Mouse (Mus musculus): ENCODE measurements around the gene Ahnak. TPM values are rescaled to one million over a fixed set of nuclear protein-coding genes. Genes with fewer than 3 reads are reported as not detected.
"Not testable (repeated sequence)": the region's sequence is repeated elsewhere in the genome, so short reads cannot be mapped to it uniquely, and the experiment has no call there.

Ahnak gene
- polyA plus RNA-seq, 1 experiment from 2014 or later: 20.5 TPM

DNA sequence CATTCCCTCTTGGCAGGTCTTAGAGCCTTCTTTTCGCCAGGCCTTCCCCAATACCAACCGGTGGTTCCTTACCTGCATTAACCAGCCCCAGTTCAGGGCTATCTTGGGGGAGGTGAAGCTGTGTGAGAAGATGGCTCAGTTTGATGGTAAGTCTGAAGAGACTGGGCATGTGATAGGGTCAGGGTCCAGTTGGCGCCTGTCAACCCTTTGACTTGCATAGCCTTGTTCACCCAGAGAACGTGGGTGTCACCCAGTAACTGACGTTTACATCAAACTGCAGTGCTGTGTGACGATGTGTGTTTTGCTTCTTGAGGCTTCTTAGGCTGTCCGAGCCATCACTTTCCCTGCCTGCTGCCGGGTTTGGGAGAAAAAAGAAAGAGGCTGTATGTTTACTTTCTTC, 16.6 kb upstream of the Ahnak start:
- not testable (repeated sequence) for H3K9me3 ChIP-seq; H3K4me3 ChIP-seq (replicated peaks); H3K27me3 ChIP-seq; H3K27ac ChIP-seq; H3K4me2 ChIP-seq; ATAC-seq (ENCODE audit: insufficient number of reproducible peaks, insufficient read depth, low FRiP score, low TSS enrichment, low read depth); H3K9ac ChIP-seq (replicated peaks)
- peaks cover 12% of the 10 kb centered on the region for H3K4me1 ChIP-seq (replicated peaks)
- WGBS: 90% methylated on average over 8 of the region's 8 CpGs
- H3K36me3 ChIP-seq: peaks cover 88% of the 10 kb centered on the region

DNA sequence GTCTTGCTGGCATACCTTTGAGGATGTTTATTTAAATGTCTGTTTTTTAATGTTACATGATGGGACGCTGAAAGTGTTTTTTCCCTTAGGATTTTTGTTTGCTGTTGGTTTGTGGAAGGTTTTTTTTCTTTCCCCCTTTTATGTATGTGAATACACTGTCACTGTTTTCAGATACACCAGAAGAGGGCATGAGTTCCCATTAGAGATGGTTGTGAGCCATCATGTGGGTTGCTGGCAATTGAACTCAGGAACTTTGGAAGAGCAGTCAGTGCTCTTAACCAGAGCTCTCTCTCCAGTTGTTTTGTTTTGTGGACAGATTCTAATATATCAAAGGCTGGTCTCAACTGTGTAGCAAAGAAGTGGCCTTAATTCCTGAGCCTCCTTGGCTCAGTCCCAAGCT, 14.4 kb upstream of the Ahnak start:
- Histone ChIP-seq H3K27ac (no peak overlapping the region), H3K4me2 (no peak overlapping the region), H3K4me3 (replicated peaks) (no peak overlapping the region), H3K4me1 (replicated peaks) (peaks cover 7% of the 10 kb centered on the region), H3K27me3 (no peaks in the 10 kb centered on the region), H3K36me3 (peaks cover 98% of the 10 kb centered on the region), H3K9me3 (no peaks in the 10 kb centered on the region), H3K9ac (replicated peaks) (no peak overlapping the region)
- ATAC-seq (ENCODE audit: insufficient number of reproducible peaks, insufficient read depth, low FRiP score, low TSS enrichment, low read depth): no peak
- WGBS: 85% methylated on average over 1 of the region's 1 CpGs

DNA sequence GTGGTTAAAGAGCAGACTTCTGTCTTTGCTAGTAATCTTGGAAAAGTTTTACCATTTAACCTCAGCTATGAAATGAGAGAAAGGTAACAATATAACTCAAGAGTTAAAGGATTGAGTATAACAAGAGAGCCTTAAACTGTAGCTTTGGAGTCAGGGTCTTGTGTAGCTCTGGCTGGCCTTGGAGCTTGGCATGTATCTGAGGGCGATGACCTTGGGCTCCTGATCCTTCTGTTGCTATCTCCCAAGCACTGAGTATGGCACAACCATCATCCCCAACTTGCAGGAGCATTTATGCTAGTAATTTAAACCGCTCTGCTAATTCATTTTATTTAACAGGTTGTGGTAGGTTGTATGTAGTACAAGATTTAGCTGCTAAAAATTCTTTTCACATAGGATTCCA, 13.6 kb upstream of the Ahnak start:
- no peak overlapping the region for H3K27ac ChIP-seq

DNA sequence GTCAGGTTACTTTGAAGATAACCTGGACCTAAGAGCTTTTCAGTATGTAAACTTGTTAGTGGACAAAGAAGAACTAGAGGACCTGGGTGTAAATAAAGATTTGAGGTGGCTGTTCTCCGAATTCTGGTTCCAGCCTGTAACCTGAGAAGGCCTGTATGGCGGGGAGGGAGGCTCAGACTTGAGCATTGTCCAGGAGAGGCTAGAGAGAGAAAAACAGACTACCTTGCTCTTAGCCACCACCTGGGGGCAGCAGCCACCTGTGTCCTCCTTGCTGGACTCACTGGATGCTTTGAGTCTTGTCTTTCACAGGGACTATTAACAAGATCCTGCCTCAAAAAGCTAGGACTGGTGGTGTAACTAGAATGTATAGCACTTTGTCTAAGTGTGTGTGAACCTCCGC, 12.5 kb upstream of the Ahnak start:
- Histone ChIP-seq H3K36me3 (peaks cover 94% of the 10 kb centered on the region), H3K27ac (peak overlapping the region; percentile 72), H3K9ac (replicated peaks) (no peak overlapping the region), H3K4me2 (no peak overlapping the region), H3K4me1 (replicated peaks) (peaks cover 7% of the 10 kb centered on the region), H3K4me3 (replicated peaks) (no peak overlapping the region), H3K27me3 (no peaks in the 10 kb centered on the region), H3K9me3 (no peaks in the 10 kb centered on the region)
- WGBS: 36% methylated on average over 3 of the region's 3 CpGs
- ATAC-seq (ENCODE audit: insufficient number of reproducible peaks, insufficient read depth, low FRiP score, low TSS enrichment, low read depth): peak; percentile 87

More for the DNA sequence above, 13.6 kb upstream of the Ahnak start:
- Histone ChIP-seq H3K4me1 (replicated peaks) (peaks cover 7% of the 10 kb centered on the region), H3K36me3 (peaks cover 98% of the 10 kb centered on the region), H3K27me3 (no peaks in the 10 kb centered on the region), H3K4me3 (replicated peaks) (no peak overlapping the region), H3K4me2 (no peak overlapping the region), H3K9me3 (no peaks in the 10 kb centered on the region), H3K9ac (replicated peaks) (no peak overlapping the region)
- WGBS: 95% methylated on average over 2 of the region's 2 CpGs
- ATAC-seq (ENCODE audit: insufficient number of reproducible peaks, insufficient read depth, low FRiP score, low TSS enrichment, low read depth): no peak

DNA sequence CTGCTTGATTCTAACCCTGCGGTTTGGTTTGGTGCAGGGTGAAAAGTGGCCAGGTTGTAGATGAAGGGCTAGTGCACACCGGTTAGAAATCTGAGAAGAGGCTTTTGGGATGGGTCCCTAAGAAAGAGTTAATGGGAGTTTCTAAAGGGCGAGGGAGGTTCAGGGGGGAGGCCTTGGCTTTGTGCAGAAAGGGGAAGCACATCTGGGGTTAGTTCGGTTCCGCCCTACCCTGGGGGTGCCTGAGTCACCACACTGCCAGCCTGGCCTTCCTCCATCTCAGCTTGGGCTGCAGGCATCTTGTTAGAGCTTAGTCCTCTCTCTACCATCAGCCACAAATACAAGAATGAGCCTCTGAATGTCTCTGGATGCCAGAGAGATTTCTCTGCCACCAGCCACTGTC, 8.3 kb upstream of the Ahnak start:
- H3K27me3 ChIP-seq: no peaks in the 10 kb centered on the region
- H3K4me2 ChIP-seq: no peak overlapping the region
- ATAC-seq (ENCODE audit: insufficient number of reproducible peaks, insufficient read depth, low FRiP score, low TSS enrichment, low read depth): no peak
- H3K4me1 ChIP-seq (replicated peaks): peaks cover 28% of the 10 kb centered on the region
- no peak overlapping the region for H3K4me3 ChIP-seq (replicated peaks)
- no peak overlapping the region for H3K27ac ChIP-seq
- no peak overlapping the region for H3K9ac ChIP-seq (replicated peaks)
- H3K36me3 ChIP-seq: peaks cover 51% of the 10 kb centered on the region
- 49% methylated on average over 5 of the region's 5 CpGs for WGBS
- no peaks in the 10 kb centered on the region for H3K9me3 ChIP-seq

DNA sequence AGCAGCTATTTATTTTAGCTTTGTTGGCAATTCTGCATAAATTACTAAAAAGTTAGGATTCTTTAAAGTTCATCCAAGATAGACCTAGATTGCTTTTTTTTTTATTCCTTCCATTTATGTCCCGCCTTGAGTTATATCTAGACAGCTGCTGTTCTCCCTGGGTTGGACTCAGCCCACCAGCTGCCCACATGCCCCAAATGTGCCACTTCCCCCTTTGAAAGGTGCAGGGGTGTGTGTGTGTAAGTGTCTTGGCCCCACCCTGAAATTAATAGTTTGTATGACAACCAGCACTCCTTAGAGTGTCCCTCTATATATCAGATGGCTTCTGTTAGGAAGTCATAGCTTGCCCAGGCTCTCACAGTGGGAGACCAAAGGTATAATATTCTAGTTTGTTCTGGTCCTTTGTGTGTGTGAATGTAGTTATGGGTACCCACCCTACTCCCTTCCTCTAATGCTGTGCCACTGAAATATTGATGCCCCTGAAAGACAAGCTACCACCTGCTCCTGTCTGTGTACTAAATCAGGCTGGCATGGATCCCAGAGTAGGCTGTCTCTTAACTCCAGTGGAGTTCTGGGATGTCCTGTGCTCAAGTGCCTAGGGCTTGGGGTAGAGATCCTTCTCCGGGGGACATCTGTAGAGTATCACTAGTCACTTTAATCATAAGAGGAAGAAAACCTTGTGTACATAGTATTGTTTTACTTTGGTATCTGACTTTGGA, 7.5 kb upstream of the Ahnak start:
- Histone ChIP-seq H3K27ac (no peak overlapping the region), H3K9ac (replicated peaks) (no peak overlapping the region), H3K4me2 (no peak overlapping the region), H3K36me3 (peaks cover 45% of the 10 kb centered on the region), H3K9me3 (no peaks in the 10 kb centered on the region), H3K4me1 (replicated peaks) (peaks cover 21% of the 10 kb centered on the region), H3K4me3 (replicated peaks) (no peak overlapping the region), H3K27me3 (no peaks in the 10 kb centered on the region)
- 91% methylated on average over 2 of the region's 2 CpGs for WGBS
- ATAC-seq (ENCODE audit: insufficient number of reproducible peaks, insufficient read depth, low FRiP score, low TSS enrichment, low read depth): no peak

DNA sequence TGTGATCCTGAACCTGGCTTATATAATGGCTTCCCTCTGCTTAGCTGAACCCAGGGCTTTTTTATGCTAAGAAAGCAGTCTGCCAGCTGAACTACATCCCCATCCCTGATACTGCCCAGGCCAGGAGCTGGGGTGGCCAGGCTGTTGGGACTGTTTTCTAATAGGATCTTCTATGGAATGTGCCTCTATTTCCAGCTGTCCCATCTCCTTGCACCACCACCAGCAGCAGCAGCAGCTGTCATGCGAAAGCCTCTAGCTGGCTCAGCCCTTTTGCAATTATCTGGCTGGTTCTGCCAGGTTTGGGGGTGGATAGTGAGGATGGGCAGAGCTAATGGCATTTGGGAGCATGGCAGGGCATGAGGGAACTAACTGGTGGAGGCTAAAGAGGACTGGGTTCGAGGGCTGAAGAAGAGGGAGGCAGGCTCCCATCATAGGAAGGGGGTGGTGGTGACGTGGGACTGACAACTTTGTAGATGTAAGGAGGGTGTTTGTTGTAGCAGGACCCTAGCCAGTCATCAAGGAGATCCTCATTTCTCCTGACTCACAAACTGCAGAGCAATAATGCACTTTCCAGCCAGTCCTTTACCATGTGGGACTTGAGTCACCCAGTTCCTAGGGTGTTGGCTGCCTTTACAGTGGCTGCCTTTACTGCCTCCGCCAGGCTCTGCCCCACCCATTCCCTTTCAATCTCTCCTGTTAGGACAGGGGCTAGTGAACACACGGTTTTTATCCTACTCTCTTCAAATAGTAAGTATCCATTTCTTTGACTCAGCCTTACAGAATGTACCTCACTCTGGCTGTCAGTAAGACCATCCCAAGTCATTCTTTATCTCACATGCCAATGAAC, 6.6 kb upstream of the Ahnak start:
- 47% methylated on average over 5 of the region's 5 CpGs for WGBS
- Histone ChIP-seq H3K4me2 (no peak overlapping the region), H3K36me3 (peaks cover 36% of the 10 kb centered on the region), H3K9me3 (no peaks in the 10 kb centered on the region), H3K9ac (replicated peaks) (no peak overlapping the region), H3K27ac (no peak overlapping the region), H3K4me1 (replicated peaks) (peaks cover 21% of the 10 kb centered on the region), H3K27me3 (no peaks in the 10 kb centered on the region), H3K4me3 (replicated peaks) (no peak overlapping the region)
- no peak for ATAC-seq (ENCODE audit: insufficient number of reproducible peaks, insufficient read depth, low FRiP score, low TSS enrichment, low read depth)

DNA sequence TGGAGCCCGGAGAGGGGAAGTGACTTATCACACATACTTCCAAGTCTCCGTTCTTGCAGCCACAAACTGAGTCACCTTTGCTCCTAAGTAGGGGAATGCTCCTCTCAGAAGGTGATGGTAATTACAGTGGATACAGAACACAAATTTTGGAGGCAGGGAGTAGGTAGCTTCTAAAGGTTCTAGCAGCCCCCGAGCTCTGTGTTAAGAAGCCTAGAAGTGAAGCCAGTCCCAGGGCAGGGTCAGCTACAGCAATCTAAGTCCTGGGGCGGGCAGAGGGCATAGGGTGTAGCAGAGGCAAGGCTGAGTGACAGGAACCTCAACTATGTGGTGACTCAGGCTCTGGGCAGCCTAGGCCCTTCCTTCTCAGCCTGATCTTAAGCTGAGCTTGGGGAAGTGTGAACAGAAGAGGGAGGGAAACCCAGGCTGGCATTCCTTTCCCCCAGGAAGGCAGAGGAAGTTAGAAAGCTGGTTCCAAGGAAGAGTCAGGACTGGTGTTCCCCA, 5.9 kb upstream of the Ahnak start:
- Histone ChIP-seq H3K4me2 (no peak overlapping the region), H3K27me3 (no peaks in the 10 kb centered on the region), H3K4me1 (replicated peaks) (peaks cover 28% of the 10 kb centered on the region), H3K9me3 (no peaks in the 10 kb centered on the region), H3K4me3 (replicated peaks) (no peak overlapping the region), H3K9ac (replicated peaks) (no peak overlapping the region), H3K36me3 (peaks cover 29% of the 10 kb centered on the region), H3K27ac (no peak overlapping the region)
- WGBS: 46% methylated on average over 4 of the region's 4 CpGs
- ATAC-seq (ENCODE audit: insufficient number of reproducible peaks, insufficient read depth, low FRiP score, low TSS enrichment, low read depth): no peak

DNA sequence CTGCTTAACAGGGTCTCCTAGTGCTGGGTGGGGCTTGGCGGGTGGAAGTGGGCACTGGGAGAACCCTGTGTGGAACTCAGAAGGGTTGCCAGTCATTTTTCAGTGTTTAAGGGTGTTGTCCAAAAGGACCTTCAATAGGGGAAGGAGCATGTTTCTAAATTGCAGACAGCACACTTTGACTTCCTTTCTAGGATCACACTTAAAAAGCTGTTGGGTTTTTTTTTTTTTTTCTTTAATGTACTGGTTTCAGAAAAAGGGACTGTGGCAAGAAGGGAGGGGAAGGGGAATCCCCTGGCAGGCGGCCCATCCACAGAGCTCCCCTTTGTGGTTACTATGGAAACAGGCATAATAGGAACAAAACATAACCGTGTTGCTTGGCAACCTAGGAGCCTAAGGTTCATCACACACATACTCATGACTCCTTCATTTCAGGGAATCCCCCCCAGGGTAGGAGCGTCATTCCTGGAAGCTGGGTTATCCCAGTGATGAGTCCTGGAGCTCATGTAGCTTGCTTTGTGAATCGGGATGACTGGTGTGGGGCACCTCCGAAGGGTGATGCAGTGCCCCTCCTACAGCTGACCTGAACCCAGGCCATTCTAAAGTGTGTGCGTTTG, 4.7 kb upstream of the Ahnak start:
- WGBS: 24% methylated on average over 7 of the region's 7 CpGs
- Histone ChIP-seq H3K4me2 (no peak overlapping the region), H3K4me1 (replicated peaks) (peaks cover 37% of the 10 kb centered on the region), H3K9me3 (no peaks in the 10 kb centered on the region), H3K27me3 (no peaks in the 10 kb centered on the region), H3K27ac (peak overlapping the region; percentile 41; the same call in 1 of the 2 replicates), H3K9ac (replicated peaks) (no peak overlapping the region), H3K4me3 (replicated peaks) (no peak overlapping the region), H3K36me3 (peaks cover 17% of the 10 kb centered on the region)
- ATAC-seq (ENCODE audit: insufficient number of reproducible peaks, insufficient read depth, low FRiP score, low TSS enrichment, low read depth): no peak

DNA sequence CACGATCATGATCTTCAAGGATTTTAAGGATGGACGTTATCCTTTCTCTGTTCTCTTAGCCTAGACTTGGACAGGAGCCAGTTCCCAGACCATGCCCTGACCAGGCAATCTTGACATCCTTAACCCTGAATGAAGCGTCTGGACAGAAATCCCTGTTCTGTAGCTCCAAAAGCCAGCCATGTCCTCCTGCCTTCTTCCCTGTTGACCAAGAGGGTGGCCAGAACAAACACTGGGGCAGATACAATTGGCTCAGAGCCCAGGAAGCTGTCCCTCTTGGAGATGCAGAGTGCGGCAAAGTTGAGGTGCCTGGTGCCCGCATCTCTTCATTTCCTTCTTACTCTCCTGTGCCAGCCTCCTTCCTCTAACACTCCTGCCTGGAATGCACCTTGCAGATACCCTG, 3.2 kb upstream of the Ahnak start:
- H3K27ac ChIP-seq: no peak overlapping the region
- H3K9ac ChIP-seq (replicated peaks): no peak overlapping the region
- no peaks in the 10 kb centered on the region for H3K9me3 ChIP-seq
- WGBS: 77% methylated on average over 5 of the region's 5 CpGs
- H3K4me2 ChIP-seq: no peak overlapping the region
- H3K4me3 ChIP-seq (replicated peaks): no peak overlapping the region
- no peaks in the 10 kb centered on the region for H3K27me3 ChIP-seq
- H3K4me1 ChIP-seq (replicated peaks): peaks cover 42% of the 10 kb centered on the region
- H3K36me3 ChIP-seq: peaks cover 3% of the 10 kb centered on the region; the same call in 1 of the 2 replicates
- ATAC-seq (ENCODE audit: insufficient number of reproducible peaks, insufficient read depth, low FRiP score, low TSS enrichment, low read depth): no peak

DNA sequence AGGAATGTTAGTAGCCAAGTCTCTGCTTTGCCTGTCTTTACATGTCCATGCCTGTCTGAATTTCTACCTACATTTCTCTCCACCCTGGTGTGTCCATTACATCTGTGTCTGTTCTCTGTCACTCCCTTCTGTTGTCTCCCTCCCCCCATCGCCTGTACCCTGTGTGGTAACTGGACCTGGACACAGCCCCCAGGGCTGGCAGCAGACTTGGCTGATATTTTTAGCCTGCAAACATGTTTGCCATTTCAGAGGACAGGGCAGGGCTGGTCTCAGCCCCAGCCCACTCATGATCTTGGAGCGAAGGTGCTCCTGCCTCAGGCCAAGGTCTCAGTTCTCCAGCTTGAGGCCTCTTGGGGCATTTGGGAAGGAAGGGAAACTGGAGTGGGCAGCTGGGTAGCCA, 1.3 kb upstream of the Ahnak start:
- 51% methylated on average over 2 of the region's 2 CpGs for WGBS
- Histone ChIP-seq H3K27ac (peak overlapping the region; percentile 96; the same call in 1 of the 2 replicates), H3K27me3 (no peaks in the 10 kb centered on the region), H3K9ac (replicated peaks) (no peak overlapping the region), H3K9me3 (no peaks in the 10 kb centered on the region), H3K4me3 (replicated peaks) (no peak overlapping the region), H3K4me1 (replicated peaks) (peaks cover 61% of the 10 kb centered on the region), H3K4me2 (peak overlapping the region; percentile 79; the same call in 1 of the 2 replicates), H3K36me3 (no peaks in the 10 kb centered on the region)
- no peak for ATAC-seq (ENCODE audit: insufficient number of reproducible peaks, insufficient read depth, low FRiP score, low TSS enrichment, low read depth)

Measured in limb, embryonic 12.5 days (tissue).